Mouse (Mus musculus) erythroid progenitor cell, adult 5-6 weeks (primary cell): ENCODE data around the gene Asic4. TPM values are rescaled to one million over a fixed set of nuclear protein-coding genes. Genes with fewer than 3 reads are reported as not detected.

Source experiments
- ATAC-seq: replicated peaks from 2 replicates; pipeline ENCODE4 v1.8.0; 2016; ENCODE audit warnings: moderate number of reproducible peaks, mild to moderate bottlenecking, moderate TSS enrichment, inconsistent platforms; ENCODE audit not compliant: poor library complexity, low FRiP score, severe bottlenecking
- total RNA-seq, 2 experiments: library from RNA; stranded (forward) in 1 of 2; stranded (reverse) in 1 of 2; fragments of 150-400 nt in 1 of 2; fragments of 186-747, 209-891 nt in 1 of 2; gene quantifications; 2 replicates each; pipeline versions ENCODE4 v1.2.3 to v1.2.4; 2015 to 2017; ENCODE audit warnings: low replicate concordance in 2 of 2

Gene Asic4
- total RNA-seq, 2 experiments from 2014 or later, result not detected

DNA sequence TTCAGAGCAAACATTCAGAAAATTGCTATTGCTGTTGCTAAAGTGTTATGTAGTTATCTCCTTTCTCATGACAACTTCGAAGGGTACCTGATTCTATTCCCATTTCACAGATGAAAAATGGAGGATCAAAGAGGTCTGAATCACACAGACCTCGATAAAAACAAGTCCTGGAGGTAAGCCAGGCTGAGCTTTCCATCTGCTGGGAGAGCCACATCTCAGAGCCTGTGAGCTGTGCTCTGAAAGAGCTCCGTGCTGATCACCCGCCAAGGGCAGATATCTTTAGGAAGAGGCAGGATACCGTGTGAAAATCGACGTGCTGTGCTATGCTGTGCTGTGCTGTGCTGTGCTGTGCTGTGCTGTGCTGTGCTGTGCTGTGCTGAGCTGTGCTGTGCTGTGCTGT lies 10.1 kb downstream of the Asic4 start:
- ATAC-seq, result no peak

DNA sequence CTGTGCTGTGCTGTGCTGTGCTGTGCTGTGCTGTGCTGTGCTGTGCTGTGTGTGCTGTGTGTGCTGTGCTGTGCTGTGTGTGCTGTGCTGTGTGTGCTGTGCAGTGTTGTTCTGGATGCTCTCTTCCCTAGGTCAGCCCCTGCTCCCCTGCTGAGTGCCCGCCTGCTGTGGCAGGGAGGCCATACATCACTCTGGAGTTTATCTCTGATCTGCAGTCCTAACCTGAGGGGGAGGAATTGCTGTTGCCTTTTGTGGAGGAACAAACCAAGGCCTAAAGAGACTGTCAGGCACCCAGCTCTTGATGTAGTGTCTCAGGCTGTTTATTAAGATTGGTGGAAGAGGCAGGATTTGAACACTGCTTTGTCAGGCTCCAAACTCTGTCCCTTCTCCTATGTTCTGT lies 12.4 kb downstream of the Asic4 start:
- ATAC-seq, result no peak

DNA sequence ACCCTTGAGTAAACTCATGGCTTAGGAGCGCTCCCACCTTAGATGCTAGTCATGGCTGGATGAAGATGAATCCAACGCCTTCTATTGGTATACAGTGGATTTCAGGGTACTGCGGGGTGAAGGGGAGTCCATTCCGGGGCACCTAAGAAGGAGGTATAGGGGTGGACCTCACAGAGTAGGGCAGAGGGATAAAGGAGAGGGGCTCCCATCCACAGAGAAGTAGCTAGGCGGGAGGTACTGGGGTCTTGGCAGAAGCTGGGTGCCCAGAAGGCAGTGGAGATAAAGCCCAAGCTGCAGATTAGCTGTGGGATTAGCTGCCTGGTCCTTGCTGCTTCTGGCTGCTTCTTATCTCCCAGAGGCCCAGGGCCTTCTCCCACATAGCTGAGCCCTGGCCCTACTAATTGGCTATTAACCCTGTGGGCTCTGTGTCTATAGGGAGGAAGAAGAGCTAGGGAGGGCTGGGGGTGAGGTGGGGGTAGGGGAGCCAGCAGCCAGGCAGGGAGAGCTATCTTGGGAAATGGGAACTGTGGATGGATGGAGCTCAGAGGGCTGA lies 13.5 kb downstream of the Asic4 start:
- ATAC-seq, result no peak; the same call in 1 of the 2 replicates

DNA sequence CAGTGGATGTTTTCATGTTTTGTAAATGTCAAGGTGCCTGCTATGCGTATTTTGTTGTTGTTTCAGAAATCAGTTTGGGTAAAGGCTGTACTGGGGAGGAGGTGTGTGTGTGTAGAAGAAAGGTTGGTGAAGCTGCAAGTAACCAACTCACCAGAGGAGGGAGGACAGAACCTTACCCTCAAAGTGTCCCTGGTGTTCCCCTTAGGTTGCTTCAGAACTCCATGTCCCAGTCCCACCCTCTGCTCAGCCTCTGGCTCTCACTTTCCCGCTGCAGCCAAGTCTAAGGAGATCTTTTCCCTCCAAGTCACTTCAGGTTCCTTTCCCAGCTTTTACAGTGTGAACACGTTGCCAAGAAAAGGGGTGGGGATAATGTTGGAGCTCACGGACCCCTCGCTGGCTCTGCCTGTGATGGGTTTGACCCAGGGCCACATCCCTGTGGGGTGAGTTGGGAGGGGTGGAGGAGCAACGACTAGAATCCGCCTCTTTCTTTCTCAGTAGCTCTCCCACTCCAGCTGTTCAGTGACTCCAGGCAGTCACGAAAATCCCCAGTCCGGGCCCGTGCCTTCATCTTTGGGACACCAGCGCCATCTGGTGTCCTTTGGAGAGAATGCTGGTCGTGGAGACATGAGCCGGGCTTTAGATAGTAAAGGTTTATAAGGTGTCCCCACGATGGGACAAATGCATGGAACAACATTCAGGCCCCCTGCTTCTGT lies 17.1 kb downstream of the Asic4 start:
- no peak for ATAC-seq

DNA sequence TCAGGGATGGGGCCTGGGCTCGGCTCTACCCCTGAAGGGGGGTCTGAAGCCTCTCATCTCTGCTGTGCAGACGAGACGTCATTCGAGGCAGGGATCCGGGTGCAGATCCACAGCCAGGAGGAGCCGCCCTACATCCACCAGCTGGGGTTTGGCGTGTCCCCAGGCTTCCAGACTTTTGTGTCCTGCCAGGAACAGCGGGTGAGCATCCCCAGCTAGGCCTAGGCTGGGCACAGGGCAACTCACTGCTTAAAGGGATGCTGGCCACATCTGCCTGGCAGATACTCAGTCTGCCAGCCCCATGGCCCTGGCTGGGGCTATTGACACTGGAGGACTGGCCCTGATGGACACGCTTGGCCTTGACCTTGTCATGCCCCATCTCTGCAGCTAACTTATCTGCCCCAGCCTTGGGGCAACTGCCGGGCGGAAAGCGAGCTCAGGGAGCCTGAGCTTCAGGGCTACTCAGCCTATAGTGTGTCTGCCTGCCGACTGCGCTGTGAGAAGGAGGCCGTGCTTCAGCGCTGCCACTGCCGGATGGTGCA lies 19.1 kb downstream of the Asic4 start:
- ATAC-seq, result no peak

DNA sequence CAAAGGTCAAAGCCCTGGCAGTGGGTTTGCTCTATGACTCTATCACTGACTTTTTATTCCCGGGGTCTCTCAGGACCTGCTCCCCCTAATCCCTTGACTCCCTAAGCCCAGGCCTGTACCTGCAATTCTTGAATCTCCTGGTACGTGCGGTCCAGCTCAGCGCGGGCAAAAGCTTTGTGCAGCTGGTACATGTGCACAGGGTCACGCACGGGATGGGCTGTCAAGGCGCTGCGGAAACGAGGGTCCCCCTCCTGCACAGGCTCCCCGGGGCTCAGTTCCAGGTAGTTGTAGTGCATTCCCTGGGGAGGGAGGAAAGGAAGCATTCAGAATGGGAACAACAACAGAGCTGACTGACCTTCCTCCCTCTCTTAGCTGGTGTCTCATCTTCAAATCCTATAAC lies 26.2 kb downstream of the Asic4 start:
- ATAC-seq, result no peak

DNA sequence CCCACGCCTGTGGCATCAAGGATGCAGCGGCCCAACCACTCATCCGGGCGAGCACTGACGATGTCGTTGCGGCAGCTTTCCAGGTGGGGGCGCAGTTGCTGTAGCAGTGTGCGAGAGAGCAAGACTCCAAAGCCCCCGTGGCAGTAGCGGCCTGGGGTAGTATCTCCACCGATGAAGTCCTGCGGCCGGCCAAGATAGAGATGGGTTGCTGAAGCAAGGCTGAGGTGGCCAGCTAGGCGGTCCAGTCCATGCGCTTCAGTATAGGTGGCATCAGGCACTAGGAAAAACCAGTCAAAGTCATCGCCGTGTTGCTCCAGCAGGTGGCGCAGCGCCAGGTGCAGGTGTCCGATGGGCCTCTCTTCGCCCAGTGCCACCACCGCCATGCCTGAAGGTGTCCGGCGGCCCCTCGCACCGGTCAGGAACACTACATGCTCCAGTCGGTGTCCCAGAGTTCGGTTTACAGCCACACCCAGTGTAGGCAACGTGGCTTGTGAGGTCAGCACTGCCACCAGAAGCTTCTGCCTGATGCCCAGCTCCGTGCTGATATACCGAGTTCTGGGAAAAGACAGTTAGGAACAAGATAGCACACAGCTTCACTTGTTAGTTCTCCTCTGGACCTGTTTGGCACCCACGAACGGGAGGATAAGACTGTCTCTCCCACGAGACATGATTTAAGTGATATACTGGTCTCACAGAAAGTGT lies 27.2 kb downstream of the Asic4 start:
- ATAC-seq, result no peak; the same call in 1 of the 2 replicates

DNA sequence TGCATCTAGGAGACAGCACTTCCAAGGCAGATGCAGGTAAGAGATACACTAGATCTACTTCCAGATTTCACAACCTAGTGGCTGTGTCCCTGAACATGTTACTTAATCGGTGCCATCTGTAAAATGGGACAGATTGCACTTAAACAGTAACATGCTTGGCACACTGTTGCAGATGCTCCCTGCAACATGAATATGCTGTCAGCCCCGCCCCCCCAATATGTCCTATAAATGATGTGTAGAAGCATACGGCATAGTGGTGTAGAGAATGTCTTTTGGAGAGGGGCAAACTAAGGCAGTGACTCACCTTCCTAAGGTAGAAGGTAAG lies 27.7 kb downstream of the Asic4 start:
- ATAC-seq, result no peak

DNA sequence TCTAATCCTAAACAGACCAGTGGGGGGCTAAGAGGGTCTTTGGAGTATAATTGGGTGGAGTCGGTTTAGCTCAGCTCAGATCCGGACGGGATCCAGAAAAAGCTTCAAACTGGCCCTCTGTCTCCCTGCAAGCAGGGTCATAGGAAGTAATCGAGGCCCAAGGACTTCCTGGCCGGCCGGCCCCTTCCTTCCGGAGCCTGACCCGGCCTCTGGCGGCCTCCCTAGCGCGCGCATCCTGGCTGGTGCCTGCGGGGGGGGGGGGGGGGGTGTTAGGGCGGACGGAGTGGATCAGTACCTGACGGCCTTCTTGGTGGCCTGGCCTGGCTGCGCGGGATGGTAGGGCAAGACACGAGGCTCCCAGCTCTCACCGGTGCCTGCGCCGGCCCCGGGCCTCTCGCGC lies 28.3 kb downstream of the Asic4 start:
- no peak for ATAC-seq

DNA sequence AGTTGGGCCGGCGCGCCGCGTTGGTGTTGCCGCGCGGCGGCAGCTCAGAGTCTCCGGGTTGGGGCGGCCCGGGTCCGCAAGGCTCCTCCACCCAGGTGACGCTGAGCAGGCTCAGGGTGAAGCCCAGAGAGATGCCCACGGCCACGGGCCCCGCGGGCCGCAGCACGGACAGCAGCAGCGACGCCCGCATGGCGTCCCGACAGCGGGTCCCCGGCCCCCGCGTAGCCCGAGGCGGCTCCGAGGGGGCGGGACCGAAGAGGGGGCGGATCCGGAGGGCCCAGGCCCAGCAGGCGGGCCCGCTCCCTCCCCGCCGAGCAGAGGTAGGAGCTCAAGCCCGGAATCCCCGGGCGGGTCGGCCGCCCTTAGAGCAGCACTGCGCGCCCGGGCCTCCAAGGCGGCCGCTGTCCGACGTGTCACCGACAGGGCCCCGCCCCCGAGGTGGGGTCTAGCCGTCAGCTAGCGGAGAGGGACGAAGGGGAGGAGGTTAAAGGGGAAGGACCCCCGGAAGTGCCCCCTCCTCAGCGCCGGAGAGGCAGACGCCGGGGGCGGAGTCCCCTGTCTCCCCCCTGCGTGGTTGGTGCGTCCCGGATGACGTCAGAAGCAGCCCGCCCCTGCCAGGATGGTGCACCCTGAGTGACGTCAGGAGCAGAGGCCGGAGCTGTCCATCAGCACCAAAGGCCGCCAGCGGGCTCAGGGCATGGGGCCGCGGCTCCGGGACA lies 28.8 kb downstream of the Asic4 start, which contains the start of the genes Chpf and Tmem198:
Chpf (minus strand) TSS at position 392 of the 719 bp plus-strand sequence.
Tmem198 (plus strand) TSS at position 617 of the 719 bp plus-strand sequence.
- peak; percentile 71 for ATAC-seq

DNA sequence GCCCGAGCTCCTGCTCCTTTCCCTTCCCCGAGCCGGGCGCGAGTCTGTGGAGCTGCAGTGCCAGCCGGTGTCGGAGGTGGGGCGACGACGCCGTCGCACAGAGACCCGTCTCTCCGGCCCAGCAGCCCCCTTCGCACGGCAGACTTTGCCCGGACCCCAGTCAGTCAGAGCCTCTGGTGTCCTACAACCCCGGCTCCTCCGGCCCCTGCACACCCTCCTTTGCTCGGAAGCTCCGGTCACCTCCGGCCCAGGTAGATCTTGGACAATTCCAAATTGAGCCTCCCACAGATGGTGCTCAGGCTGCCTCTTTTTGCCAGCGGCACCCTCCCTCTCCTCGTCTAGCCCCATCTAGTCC lies 29.4 kb downstream of the Asic4 start:
- no peak for ATAC-seq

DNA sequence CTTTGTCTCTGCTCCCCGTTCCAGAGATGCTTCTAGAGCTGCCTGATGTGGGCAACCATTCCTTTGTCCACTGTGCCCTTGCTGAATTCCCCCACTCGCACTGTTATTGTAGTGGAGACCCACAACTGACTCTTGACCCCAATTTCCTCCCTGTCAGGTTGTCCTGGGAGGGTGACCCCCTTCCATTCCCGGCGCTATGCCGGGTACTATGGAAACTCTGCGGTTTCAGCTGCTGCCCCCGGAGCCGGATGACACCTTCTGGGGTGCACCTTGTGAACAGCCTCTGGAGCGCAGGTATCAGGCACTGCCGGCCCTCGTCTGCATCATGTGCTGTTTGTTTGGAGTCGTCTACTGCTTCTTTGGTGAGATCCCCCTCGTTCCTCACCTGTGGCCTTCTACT lies 29.8 kb downstream of the Asic4 start:
- no peak for ATAC-seq

DNA sequence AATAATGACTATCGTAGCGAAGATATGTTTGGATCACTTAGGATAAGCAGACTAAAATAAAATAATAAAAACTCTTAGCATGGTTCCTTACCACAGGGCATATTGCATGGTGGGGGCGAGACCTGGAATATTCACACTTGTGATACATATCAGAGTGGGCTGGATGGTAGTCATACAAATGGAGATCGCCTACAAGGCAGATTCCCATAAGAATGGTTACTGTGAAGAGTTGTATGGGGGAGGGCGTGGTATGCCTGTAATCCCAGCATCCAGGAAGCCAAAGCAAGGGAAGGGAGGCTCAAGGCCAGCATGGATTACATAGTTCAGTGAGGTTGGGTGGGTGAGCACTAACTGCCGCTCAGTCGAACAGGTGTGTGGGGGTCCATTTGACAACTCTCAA lies 30.5 kb downstream of the Asic4 start:
- no peak for ATAC-seq

DNA sequence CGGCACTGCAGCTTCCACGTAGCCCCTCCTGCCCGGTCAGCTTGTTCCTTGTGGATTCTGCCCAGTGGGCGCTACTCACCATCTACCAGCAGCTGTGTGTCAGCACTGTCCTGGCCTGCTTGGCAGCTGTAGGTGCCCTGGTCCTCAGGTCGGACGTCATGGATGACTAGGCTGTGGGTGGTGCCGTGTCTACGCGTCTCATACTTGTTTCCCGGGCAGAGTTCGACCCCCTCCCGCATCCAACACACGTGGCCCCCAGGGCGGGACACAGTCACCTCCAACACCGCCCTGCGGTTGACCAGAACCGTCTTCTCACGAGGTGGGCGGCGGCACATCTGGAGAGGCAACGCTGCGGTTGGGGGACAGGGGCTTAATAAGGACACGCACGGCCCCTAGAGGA lies 36.3 kb downstream of the Asic4 start:
- ATAC-seq, result no peak

DNA sequence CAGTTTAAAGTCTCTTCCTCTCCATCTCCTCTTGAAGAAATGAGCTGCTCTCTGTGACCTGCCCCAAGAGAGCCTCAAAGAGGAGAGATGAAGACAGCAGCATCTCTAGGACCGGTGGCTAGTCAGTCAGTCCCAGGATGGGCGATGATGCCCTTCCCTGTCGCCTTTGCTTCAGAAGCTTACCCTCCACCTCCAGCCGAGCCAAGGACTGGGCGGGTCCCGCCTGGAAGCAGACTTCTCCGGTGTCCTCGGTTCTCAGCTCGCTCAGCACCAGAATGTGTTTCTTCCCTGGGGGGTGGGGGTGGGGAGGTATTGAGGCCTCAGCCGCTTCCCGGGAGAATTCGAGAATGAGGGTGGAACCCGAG lies 36.8 kb downstream of the Asic4 start:
- no peak for ATAC-seq

DNA sequence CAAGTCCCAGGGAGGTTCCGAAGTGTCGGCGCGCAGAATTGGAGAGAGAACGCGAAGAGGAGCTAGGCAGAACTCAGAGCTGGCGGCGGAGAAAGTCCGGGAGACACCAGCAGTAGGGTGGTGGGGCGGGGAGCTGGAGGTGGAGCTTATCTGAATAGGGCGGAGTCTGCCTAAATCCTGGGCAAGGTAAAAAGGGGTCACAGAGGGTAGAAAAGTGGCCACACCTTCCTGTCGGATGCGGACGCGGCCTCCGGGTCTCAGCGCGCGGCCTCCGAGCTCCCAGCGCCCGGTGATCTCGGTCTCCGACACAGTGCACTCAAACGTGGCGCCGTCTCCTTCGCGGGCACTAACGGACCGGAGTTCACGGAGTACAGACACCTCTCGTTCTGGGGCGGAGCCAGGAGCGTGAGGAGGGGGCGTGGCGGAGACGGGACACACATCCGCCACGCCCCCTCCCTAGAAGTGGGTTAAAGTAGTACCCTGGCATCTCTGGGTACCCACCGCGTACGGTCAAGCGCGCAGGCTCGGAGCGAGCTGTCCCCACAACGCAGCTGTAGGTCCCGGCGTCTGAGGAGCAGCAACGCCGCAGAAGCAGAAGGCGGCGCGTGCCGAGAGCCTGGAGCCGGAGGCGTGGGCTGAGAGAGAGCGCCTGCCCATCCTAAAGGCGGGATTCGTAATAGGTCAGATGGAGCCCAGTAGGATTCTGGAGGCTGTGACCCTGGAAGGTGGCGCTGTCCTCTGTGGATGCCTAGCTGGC lies 37.3 kb downstream of the Asic4 start:
- ATAC-seq, result no peak

DNA sequence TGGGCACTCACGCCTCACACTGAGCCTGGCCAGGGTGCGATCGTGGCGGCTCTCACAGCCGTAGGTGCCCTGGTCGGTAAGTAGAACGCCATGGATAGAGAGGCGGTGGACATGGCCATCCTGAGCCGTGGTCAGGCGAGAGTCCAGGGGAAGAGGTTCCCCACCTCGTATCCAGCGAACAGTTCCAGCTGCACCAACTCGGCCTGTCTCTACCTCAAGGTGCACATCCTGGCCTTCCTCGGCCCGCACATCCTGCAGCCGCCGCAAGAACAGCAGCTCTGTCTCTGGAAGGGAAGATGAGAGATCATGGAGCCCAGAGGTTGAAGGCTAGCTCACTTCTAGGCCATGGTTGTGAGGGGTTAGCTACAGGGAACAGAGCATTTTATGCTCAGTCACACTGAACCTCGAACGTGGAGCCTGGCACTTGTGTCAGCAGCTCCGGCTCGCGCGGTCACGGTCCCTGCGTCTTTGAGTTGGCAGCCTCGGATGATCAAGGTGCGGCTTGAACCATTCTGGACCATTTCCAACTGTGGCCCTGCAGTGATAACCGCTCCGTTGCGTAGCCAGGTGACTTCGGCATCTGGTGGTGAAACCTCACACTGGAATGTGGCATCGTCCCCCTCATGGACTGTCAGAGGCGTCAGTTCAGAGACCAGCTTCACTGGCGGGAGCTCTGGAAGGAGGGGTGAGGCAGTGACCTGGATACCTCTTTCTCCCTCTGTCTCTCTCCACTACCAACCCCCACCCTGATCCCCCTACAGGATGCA lies 40.7 kb downstream of the Asic4 start:
- ATAC-seq, result no peak

DNA sequence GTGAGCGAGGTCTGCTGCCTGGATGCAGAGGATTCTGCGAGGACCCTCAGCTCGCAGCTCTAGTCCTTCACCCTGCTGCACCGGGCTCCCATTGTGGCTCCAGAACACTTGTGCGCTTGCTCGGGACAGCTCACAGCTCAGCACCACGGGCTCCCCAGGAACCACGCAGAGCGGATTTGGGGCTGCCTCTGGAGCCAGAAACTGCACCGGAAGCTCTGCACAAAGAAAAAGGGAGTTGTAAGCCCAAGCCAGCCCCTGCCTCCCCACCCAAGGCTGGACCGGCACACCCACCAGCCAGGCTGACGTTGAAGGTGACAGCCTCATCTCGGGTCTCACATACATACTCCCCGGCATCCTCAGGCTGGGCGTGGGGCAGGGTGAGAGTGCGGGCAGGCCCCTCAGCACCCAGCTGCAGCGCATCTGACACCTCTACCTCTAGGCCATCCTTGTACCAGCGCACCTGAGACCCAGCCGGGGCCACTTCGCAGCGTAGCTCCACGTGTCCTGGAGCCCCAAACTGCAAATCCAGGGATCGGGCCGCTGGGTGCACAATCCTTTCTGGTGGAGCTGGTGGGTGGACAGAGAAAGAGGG lies 42.4 kb downstream of the Asic4 start:
- ATAC-seq, result no peak
